Mouse (Mus musculus): Measurements from ENCODE around the gene Hoxd8. TPM values are rescaled to one million over a fixed set of nuclear protein-coding genes. Genes with fewer than 3 reads are reported as not detected.

Hoxd8 gene
- total RNA-seq, 2 experiments from 2014 or later: 1.9 to 2.5 TPM

DNA sequence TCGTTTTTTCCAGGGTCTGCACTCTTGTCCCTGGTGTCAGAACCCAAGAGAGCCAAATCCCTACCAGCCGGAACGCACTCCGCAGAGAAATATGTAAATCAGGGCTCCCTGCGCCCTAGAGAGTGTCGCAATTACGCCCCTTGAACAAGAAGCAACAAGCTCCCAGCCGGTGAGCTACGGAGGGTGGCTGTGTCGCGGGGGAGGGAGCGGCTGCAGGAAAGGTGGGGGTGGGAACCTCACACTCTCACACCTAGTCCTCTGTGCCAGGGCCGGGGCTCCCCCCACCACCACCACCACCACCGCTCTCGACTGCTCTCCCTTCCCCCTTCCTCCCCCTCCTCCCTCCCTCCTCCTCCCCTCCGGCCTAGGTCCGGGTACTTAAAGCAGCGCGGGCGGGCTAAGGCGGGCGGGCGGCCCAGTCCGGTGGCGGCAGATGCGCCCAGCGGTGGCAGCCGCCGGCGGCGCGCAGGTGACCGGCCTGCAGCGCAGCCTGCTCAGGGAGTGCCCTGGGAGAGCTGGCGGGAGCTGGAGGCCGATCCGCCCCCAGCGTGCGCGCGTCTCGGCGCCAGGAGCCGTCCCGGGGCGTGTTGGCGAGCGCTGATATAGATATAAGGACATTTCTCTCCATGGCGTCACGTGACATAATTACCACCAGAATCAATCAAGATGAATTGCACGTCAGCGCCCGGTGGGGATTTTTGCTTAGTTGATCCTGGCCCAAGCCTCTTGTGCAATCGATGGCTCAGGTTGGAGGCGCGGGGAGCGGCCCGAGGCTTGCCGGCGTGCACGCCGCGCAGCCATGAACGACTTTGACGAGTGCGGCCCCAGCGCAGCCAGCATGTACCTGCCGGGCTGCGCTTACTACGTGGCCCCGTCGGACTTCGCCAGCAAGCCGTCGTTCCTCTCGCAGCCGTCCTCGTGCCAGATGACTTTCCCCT is 22.6 kb upstream of the Hoxd8 start:
- intact Hi-C loops (cut with DNase I): no loop called here
- peak in 1 of 2 experiments; percentile 22 for DNase-seq

DNA sequence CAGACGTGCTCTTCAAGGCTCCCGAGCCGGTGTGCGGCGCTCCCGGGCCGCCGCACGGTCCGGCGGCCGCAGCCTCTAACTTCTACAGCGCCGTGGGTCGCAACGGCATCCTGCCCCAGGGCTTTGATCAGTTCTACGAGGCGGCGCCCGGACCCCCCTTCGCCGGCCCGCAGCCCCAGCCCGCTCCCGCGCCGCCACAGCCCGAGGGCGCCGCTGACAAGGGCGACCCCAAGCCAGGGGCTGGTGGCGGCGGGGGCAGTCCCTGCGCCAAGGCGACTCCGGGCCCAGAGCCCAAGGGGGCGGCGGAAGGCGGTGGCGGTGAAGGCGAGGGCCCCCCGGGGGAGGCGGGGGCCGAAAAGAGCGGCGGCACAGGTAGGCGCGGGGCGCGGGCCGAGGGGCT is 21.6 kb upstream of the Hoxd8 start:
- intact Hi-C loops (cut with DNase I): no loop called here
- no peak for DNase-seq

DNA sequence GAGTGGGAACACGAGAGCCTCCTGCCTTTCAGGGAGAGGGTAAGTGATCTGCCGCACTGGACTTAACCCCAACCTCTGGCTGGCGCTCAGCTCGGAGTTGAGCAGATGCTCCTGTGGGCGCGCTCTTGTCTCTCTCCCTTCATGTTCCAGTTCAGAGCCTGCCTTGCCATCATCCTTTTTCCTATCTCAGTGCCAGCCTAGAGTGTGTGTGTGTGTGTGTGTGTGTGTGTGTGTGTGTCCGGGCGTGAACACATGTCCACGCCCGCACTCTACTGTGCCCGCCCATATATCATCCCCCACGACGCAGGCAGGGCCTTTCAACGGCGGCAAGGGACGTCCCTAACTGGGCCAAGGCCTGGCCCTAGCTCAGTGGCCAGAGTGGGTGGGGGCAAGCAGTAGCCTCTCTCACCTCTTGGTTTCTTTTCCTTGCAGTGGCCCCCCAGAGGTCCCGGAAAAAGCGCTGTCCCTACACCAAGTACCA is 20.9 kb upstream of the Hoxd8 start:
- DNase-seq: no peak
- intact Hi-C loops (cut with DNase I): no loop called here

DNA sequence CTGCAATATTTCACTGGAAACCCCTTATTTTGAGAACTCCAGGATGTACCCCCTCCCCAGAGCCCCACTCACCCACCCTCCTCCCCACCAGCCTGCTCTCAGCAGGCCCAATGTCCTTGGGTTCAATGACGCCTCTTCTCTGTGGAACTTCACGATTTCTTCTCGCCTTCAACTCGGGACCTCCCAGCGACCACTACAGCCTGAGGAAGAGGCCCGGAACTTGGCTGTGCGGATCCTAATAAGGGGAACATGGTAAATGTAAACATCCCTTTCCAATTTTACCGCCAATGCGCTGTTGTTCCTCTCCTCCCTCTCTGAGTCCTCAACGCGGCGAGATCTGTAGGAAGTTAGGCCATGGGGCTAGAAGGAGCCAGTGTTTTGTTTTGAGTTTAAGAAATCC is 20.3 kb upstream of the Hoxd8 start:
- intact Hi-C loops (cut with DNase I): no loop called here
- DNase-seq: no peak

DNA sequence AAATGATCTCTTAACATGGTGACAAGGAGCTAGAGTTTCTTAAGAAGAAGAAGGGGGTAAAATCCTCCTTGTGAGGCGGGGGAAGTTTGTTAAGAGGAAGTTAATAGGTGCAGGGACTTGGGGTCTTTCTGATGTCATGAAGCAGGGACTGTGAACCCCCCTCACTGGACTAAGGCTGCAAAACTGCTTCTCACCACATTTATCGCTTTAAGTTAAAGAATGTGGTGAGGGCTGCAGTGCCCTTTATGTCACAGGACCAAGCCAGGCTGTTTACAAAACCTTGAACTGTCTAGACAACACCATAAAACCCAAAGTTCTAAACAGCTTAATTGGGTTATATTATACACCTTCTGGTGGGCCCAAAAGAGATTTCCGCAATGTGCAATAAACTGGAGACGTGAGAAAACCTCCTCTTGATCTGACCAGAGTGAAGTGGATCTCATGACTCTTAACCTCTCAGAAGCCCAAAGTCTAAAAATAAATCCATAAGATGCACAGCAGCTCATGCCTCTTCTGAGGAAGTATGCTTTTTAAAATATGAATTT is 19.3 kb upstream of the Hoxd8 start:
- no peak for DNase-seq
- intact Hi-C loops (cut with DNase I): no loop called here

DNA sequence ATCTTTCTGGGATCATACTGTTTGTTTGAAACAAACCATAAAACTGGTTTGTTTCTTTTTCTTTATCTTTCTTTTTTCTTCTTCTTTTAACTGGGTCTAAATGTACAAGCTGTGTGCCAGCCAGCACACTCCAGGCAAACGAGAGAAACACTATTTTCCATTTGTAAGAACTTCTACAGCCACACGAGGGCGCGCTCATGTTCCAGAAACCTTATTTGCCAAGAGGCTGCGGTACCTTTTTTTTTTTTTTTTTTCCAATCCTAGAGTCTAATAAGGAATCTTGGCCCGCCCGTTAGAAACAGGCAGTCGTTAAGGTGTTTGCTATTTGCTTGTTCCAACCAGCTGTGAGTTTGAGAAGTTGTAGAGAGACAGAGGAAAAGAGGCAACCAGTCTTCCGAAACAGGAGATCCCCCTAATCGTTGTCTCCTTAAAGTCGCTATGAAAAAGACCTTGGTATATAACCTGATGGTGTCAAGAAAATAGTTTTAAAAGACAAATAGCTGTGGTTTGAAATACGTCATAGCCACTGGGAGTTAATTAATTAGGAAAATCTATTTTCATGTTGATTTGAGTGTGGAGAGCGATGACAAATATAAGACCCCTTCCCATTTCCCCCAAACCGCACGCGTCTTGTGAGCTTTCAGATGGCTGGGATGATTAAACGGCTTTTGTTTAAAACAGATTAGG is 18.0 kb upstream of the Hoxd8 start:
- DNase-seq: peak in 1 of 2 experiments; percentile 76
- intact Hi-C loops (cut with DNase I): no loop called here

DNA sequence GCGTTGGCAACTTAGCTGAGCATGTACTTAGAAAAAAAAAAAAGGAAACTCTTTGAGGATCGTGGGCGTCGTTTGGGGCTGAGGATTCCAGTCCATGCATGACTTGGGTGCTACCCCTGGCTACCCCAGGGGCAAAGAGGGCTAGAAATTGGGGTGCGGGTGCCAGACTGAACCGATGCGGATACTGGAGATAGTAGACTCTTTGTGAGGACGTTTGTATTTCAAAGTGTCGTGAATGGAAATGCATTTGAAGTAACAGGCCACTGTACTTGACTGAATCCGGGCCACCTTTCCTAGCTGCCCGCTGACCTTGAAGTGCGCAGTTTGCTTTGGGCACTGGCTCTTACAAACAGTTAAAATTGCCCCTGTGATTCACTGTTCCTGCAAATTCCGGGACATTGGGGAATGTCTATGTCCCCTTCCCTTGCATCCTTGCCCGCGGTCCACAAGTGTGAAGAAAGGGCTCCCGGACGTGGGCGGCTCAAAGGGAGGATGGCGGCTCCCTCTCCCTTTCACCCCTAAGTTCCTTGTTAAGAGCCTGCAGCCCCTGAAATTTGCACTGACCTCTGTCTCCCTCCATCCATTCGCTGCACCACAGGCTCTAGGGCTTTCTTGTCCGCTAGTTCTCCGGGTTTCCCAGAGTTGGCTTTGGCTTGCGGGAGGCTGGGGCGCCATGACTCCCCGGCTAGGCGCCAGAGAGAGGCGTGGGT is 17.3 kb upstream of the Hoxd8 start:
- DNase-seq: no peak
- intact Hi-C loops (cut with DNase I): no loop called here

DNA sequence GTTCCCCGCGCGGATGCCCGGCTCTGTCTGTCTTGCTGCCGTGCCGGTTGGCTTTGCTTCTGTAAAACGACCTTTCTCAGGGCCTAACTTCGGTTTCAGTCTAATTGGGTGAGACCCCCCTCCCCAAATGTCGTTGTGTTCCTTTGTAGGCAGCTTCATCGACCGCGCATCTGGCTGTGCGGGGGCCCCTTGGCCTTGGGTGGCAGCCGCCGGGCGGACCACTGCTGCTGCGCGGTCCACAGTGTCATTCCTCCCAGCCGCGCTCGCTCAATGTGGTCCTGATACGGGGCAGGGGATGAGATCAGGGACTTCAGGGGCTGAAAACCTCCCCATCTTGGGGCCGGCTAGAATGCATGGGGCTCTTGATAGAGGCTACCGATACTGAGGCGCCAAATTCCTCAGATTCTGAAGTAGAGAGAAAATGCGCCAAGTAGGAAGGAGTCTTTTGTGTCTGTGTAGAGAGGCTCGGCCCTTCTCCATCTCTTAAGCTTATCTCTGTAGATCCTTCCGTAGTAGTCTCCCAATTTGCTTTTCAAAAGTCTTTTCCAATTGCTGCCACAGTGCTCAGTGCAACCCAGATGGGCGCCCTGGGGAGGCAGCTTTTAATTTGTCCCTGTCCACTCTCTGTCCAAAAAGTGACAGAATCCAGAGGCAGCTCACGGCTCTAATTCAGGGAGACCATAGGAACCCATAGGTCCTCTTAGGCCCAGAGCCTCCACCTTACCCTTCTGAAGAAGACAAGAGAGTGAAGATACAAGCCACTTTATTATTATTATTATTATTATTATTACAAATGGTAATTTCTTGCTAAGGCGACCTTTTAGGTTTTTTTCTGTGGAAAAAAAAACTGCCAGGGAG is 16.5 kb upstream of the Hoxd8 start:
- intact Hi-C loops (cut with DNase I): no loop called here
- no peak for DNase-seq

DNA sequence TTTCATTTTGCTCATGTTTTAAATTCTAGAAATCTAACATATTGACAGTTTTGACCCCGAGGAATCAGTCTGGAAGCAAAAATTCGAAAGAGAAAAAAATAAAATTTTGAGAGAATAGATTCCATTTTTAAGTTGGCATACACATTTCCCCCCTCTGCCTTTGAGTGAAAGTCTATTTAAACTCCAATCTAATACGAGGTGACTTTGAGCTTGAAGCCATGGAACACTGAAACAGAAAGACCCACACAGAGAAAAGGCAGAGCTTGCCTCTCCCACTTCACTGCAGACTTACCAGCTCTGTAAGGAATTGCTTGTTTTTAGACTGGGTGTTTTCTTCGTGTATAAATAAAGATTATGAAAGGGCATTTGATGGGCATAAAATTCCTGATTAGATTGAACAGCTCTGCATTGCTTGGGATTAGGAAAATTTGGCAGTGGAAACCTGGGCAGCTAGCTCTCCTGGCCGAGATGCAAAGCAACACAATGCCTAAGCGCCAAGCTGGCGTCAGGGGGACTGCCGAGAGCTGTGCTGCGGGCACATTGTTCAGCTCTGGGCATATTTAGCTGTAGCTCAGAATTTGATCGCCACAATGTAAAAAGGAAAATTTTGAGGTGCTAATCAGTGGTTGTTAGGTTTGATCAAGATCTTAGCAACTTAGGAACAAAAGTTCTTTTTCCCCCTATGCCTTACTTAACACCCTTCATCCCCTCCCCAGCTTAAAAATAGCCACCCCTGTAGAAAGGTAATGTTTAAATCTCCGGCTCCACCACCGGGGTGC is 15.4 kb upstream of the Hoxd8 start:
- intact Hi-C loops (cut with DNase I): no loop called here
- no peak for DNase-seq

DNA sequence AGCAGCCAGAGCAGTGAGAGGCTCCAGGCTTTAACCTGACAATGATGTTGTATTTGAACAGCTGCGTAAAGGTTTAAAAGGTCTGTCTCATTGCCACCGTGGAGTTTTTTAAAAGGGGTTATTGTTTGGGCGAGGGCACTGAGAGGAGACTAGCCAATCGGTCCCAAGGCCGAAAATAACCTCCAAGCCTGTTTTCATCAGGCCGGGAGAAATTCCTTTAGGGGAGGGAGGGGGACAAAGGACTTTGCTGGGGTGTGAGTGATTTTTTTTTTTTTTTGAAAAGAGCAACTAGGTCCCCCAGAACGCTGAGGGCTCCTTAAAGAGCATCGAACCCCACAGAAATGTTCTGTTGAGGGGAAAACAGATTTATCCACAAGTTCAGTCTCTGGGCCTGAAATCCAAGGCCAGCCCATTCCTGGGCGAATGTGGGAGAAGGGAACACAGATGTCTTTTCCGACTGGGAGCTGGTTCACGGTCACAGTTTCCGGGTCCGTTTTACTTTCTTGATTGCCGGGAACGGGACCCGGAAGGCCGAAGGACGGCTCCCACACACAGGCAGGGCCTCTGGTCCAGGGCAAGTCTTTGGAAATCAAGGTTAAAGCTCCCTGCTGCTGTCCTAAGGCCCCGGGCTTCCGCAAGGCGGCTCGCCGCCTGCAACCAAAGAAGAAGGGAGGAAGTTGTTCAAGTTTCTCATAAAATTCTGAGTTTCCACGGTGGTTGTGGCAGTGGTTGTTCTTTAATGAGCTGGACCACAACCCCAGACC is 14.7 kb upstream of the Hoxd8 start:
- no peak for DNase-seq
- intact Hi-C loops (cut with DNase I): no loop called here

DNA sequence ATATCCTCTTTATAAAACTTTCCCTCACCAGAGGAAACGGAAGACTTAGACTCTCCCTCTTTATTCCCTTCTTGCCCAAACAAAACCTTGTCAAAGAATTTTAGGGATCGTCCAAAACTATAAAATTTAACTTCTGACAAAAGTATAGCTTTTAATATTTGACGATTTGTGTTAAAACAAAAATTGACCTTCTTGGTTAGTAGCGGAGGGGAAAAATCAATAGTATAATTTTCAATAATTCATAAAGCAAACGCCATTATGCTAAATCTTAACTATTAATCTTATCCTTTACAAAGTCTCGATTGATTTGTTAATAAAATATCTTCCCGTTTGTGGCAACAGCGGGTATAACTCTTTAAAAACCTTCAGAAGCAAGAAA is 14.1 kb upstream of the Hoxd8 start:
- DNase-seq: no peak
- intact Hi-C loops (cut with DNase I): no loop called here

DNA sequence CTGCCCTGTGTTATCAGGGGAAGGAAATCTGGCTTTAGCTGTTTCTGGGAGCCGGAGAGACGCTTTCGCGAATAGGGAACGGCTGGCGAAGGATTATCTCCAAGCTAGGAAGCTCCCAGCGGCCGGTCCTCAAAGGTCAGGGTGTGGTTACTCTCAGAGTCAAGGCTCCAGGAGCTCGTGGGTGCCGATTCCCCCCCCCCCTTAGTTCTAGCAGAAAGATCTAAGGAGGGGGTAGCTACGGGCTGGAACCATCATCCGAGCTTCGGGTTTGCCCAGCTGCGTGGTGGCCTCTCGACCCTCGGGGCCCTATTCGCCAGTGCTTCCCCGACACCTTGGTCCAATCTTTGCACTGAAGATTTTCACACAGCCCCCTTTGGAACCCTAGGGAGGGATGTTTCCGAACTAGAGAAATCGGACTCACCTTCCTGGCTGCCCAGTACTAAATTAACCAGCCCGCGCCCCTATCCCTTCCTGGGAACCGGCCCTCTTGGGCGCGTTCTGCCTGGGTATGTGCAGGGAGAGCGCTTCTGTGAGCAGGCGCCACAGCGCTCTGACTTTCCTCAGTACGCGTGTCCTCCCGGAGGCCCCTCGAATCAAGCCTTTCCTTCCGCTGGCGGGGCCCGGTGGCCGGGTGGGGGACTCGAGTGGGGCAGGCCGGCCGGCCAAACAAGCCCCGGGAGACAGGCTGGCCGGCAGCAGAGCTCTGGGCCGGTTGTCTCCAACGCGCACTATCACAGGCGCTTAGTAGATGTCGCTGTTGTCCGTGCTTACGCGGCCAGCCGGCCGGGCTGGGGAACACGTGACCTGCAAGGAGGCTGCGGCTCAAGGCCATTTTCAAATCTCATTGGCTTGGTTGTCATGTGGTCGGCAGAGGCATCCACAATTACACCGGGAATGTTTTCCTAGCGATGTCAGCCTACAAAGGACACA is 13.1 kb upstream of the Hoxd8 start, which contains the start of gene Hoxd10:
Gene Hoxd10 (plus strand): TSS at position 903 of the 930 bp plus-strand sequence.
- peak in 1 of 2 experiments; percentile 64 for DNase-seq
- intact Hi-C loops (cut with DNase I): no loop called here

DNA sequence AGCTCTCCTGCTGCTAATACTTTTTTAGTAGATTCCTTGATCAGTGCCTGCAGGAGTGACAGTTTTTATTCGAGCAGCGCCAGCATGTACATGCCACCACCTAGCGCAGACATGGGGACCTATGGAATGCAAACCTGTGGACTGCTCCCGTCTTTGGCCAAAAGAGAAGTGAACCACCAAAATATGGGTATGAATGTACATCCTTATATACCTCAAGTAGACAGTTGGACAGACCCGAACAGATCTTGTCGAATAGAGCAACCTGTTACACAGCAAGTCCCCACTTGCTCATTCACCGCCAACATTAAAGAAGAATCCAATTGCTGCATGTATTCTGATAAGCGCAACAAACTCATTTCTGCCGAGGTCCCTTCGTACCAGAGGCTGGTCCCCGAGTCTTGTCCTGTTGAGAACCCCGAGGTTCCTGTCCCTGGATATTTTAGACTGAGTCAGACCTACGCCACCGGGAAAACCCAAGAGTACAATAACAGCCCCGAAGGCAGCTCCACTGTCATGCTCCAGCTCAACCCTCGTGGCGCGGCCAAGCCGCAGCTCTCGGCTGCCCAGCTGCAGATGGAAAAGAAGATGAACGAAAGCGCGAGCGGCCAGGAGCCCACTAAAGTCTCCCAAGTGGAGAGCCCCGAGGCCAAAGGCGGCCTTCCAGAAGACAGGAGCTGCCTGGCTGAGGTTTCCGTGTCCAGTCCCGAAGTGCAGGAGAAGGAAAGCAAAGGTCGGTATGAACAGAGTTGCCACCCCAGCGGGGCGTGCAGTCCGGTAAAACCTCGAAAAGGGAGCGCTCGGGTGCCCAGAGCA is 12.2 kb upstream of the Hoxd8 start:
- intact Hi-C loops (cut with DNase I): no loop called here
- DNase-seq: no peak

DNA sequence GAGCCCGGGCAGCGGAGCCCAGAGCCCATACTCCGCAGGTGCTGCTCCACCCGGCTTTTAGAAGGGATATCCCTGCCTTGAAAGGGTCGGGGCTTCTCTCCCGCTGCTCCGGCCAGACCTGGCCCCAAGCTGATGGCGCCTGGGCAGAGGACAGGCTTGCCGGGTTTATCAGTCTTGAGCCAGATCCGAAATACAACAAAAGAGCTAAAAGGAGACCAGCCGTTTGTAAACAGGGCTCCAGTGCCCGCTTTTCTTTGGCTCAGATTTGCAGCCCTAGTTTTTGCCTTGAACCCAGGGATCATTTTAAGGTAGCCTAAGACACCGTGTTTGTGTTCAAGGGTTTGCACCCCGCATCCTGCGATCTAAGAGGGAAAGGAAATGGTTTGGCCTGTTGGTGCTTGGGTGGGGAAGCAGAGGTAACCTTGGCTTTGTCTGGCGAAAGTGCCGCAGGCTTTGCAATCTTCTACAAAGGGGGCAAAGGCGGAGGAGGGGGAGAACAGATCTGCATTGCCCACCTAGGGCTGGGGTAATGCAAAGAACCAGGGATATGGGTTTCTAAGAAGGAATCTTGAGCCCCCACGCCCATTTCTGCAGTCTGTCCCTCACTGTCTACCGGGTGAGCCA is 11.5 kb upstream of the Hoxd8 start:
- intact Hi-C loops (cut with DNase I): no loop called here

DNA sequence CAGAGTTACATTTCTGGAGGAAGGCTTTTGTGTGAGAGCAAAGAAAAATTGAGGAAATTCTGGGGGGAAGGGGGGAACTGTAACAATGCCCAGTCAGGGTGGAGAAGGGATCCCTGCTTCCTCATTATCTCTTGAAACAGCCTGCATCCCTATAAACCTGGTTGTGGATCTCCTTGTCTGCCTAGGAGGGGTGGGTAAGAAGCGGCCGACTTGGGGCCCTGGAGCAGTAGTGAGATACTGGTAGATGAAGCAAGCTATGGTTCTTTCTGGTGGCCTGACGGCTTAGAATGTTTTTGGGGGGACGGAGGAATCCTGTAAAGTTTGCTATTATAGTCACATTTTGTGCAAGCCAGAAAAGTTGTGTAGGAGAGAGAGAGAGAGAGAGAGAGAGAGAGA is 11.0 kb upstream of the Hoxd8 start:
- DNase-seq: no peak
- intact Hi-C loops (cut with DNase I): no loop called here

More for the DNA sequence above, 11.5 kb upstream of the Hoxd8 start:
- DNase-seq: no peak

DNA sequence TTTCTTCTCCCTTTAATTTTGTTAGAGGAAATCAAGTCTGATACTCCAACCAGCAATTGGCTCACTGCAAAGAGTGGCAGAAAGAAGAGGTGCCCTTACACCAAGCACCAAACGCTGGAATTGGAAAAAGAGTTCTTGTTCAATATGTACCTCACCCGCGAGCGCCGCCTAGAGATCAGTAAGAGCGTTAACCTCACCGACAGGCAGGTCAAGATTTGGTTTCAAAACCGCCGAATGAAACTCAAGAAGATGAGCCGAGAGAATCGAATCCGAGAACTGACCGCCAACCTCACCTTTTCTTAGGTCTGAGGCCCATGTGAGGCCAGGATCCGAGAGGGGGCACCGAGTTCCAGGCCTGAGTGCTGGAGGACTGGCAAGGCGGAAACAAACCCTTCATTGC is 10.3 kb upstream of the Hoxd8 start:
- intact Hi-C loops (cut with DNase I): no loop called here
- DNase-seq: no peak
